Mouse (Mus musculus) liver, postnatal 0 days (tissue): ENCODE measurements around the gene Lrrc4c.

Source experiments
- CTCF ChIP-seq: sonication (generic); IDR thresholded peaks from 2 replicates; pipeline ENCODE4 v1.5.1; 2016; ENCODE audit warnings: antibody characterized with exemption, low read depth
- EP300 ChIP-seq: IDR thresholded peaks from 2 replicates; pipeline ENCODE4 v1.6.1; 2016; ENCODE audit warnings: antibody characterized with exemption, low read depth, mild to moderate bottlenecking

DNA sequence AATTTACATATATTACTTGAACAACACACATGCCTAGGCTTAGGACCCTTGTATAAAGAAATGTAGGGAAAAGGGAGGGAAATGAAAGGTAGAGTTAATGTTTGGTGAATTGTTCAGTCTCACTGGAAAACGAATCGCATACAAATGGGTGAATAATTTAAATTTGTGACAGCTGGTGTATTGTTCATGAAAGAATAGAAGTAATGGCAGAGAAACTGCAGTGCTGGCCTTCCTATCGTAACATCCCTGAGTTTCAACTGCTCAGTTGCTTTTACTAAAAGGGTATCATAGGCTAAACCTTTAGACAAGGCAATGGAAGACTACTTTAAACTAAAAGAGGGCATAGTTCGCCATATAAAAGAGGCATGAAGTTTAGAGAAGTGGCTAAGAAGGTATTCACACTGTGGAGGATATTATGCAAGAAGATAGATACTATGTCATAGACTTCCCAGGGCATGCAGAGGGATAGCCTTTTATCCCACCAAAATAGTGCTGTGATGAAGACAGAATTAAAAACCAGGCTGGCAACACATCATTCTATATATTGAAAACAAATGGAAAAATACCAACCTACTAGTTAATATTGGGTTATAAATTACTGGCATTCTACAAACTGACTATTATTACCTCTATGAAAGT lies 879.1 kb downstream of the Lrrc4c start:
- TF ChIP-seq CTCF: no peak
- no peak for TF ChIP-seq EP300
